Mouse (Mus musculus): ENCODE data around the gene Manbal. TPM values are rescaled to one million over a fixed set of nuclear protein-coding genes. Genes with fewer than 3 reads are reported as not detected.

Gene Manbal
- polyA plus RNA-seq, 1 experiment: 54.2 TPM

GRCm38 (mm10) chr2:157429735-157430134 is 62.3 kb downstream of the Manbal start:
- no peak overlapping the region for H3K27ac ChIP-seq (ENCODE audit: insufficient read depth, low read length)
- no peak overlapping the region for H3K4me3 ChIP-seq (ENCODE audit: insufficient read depth, low read length)
- TF ChIP-seq POLR2A (IDR thresholded peaks at IDR 0.05; ENCODE audit: low read depth, low read length) (no peak), CTCF (IDR thresholded peaks at IDR 0.05; ENCODE audit: borderline replicate concordance, insufficient read depth, low read length) (no peak)
- H3K4me1 ChIP-seq (ENCODE audit: control insufficient read depth, insufficient read depth, low read length): peaks cover 7% of the 10 kb centered on the region; the same call in 1 of the 2 replicates

- Histone ChIP-seq H3K27ac (ENCODE audit: insufficient read depth, low read length) (no peak overlapping the region), H3K4me1 (ENCODE audit: control insufficient read depth, insufficient read depth, low read length) (peaks cover 6% of the 10 kb centered on the region), H3K4me3 (ENCODE audit: insufficient read depth, low read length) (no peak overlapping the region)
- TF ChIP-seq CTCF (IDR thresholded peaks at IDR 0.05; ENCODE audit: borderline replicate concordance, insufficient read depth, low read length) (no peak), POLR2A (IDR thresholded peaks at IDR 0.05; ENCODE audit: low read depth, low read length) (no peak)
Measured at GRCm38 (mm10) chr2:157430667-157431429, 63.5 kb downstream of the Manbal start.

- Histone ChIP-seq H3K4me1 (ENCODE audit: control insufficient read depth, insufficient read depth, low read length) (peaks cover 6% of the 10 kb centered on the region), H3K4me3 (ENCODE audit: insufficient read depth, low read length) (no peak overlapping the region), H3K27ac (ENCODE audit: insufficient read depth, low read length) (no peak overlapping the region)
- TF ChIP-seq POLR2A (IDR thresholded peaks at IDR 0.05; ENCODE audit: low read depth, low read length): no peak
Measured at GRCm38 (mm10) chr2:157431912-157432311, 64.5 kb downstream of the Manbal start.

- Histone ChIP-seq H3K4me1 (ENCODE audit: control insufficient read depth, insufficient read depth, low read length) (peaks cover 4% of the 10 kb centered on the region; the same call in 1 of the 2 replicates), H3K4me3 (ENCODE audit: insufficient read depth, low read length) (no peak overlapping the region), H3K27ac (ENCODE audit: insufficient read depth, low read length) (no peak overlapping the region)
- no peak for TF ChIP-seq CTCF (IDR thresholded peaks at IDR 0.05; ENCODE audit: borderline replicate concordance, insufficient read depth, low read length)
Measured at GRCm38 (mm10) chr2:157432476-157432875, 65.1 kb downstream of the Manbal start.

- no peak overlapping the region for H3K4me3 ChIP-seq (ENCODE audit: insufficient read depth, low read length)
- peaks cover 4% of the 10 kb centered on the region; the same call in 1 of the 2 replicates for H3K4me1 ChIP-seq (ENCODE audit: control insufficient read depth, insufficient read depth, low read length)
- TF ChIP-seq POLR2A (IDR thresholded peaks at IDR 0.05; ENCODE audit: low read depth, low read length) (no peak), CTCF (IDR thresholded peaks at IDR 0.05; ENCODE audit: borderline replicate concordance, insufficient read depth, low read length) (no peak)
- no peak overlapping the region for H3K27ac ChIP-seq (ENCODE audit: insufficient read depth, low read length)
Measured at GRCm38 (mm10) chr2:157434041-157434440, 66.6 kb downstream of the Manbal start.

- Histone ChIP-seq H3K27ac (ENCODE audit: insufficient read depth, low read length) (no peak overlapping the region), H3K4me3 (ENCODE audit: insufficient read depth, low read length) (no peak overlapping the region), H3K4me1 (ENCODE audit: control insufficient read depth, insufficient read depth, low read length) (peaks cover 4% of the 10 kb centered on the region; the same call in 1 of the 2 replicates)
- no peak for TF ChIP-seq POLR2A (IDR thresholded peaks at IDR 0.05; ENCODE audit: low read depth, low read length)
- TF ChIP-seq CTCF (IDR thresholded peaks at IDR 0.05; ENCODE audit: borderline replicate concordance, insufficient read depth, low read length): no peak
Measured at GRCm38 (mm10) chr2:157434497-157434896, 67.1 kb downstream of the Manbal start.

GRCm38 (mm10) chr2:157436496-157436895 is 69.1 kb downstream of the Manbal start:
- H3K4me1 ChIP-seq (ENCODE audit: control insufficient read depth, insufficient read depth, low read length): peaks cover 4% of the 10 kb centered on the region; the same call in 1 of the 2 replicates
- TF ChIP-seq POLR2A (IDR thresholded peaks at IDR 0.05; ENCODE audit: low read depth, low read length) (no peak), CTCF (IDR thresholded peaks at IDR 0.05; ENCODE audit: borderline replicate concordance, insufficient read depth, low read length) (no peak)
- no peak overlapping the region for H3K4me3 ChIP-seq (ENCODE audit: insufficient read depth, low read length)
- no peak overlapping the region for H3K27ac ChIP-seq (ENCODE audit: insufficient read depth, low read length)

- Histone ChIP-seq H3K4me1 (ENCODE audit: control insufficient read depth, insufficient read depth, low read length) (peaks cover 3% of the 10 kb centered on the region; the same call in 1 of the 2 replicates), H3K27ac (ENCODE audit: insufficient read depth, low read length) (no peak overlapping the region), H3K4me3 (ENCODE audit: insufficient read depth, low read length) (no peak overlapping the region)
- TF ChIP-seq CTCF (IDR thresholded peaks at IDR 0.05; ENCODE audit: borderline replicate concordance, insufficient read depth, low read length) (no peak), POLR2A (IDR thresholded peaks at IDR 0.05; ENCODE audit: low read depth, low read length) (no peak)
Measured at GRCm38 (mm10) chr2:157437123-157437522, 69.7 kb downstream of the Manbal start.

- H3K27ac ChIP-seq (ENCODE audit: insufficient read depth, low read length): no peak overlapping the region
- H3K4me3 ChIP-seq (ENCODE audit: insufficient read depth, low read length): no peak overlapping the region
- peaks cover 6% of the 10 kb centered on the region for H3K4me1 ChIP-seq (ENCODE audit: control insufficient read depth, insufficient read depth, low read length)
- TF ChIP-seq CTCF (IDR thresholded peaks at IDR 0.05; ENCODE audit: borderline replicate concordance, insufficient read depth, low read length) (no peak), POLR2A (IDR thresholded peaks at IDR 0.05; ENCODE audit: low read depth, low read length) (no peak)
Measured at GRCm38 (mm10) chr2:157441363-157441762, 74.0 kb downstream of the Manbal start.

Other genes starting within 250 kb of the Manbal start
- gene Samhd1, start 232.3 kb upstream of the Manbal start, polyA plus RNA-seq (2011; ENCODE audit: insufficient read length, low read depth, missing spikeins): 79.5 and 83.7 TPM in 2 replicates
- 19.9 and 24.0 TPM in 2 replicates for gene Rbl1, start 163.1 kb upstream of the Manbal start, polyA plus RNA-seq (2011; ENCODE audit: insufficient read length, low read depth, missing spikeins)
- gene Rpn2, start 88.6 kb upstream of the Manbal start, polyA plus RNA-seq (2011; ENCODE audit: insufficient read length, low read depth, missing spikeins): 358 and 394 TPM in 2 replicates
- not detected in 2 replicates for gene Mroh8, start 88.0 kb upstream of the Manbal start, polyA plus RNA-seq (2011; ENCODE audit: insufficient read length, low read depth, missing spikeins)
- gene Ghrh, start 20.1 kb upstream of the Manbal start, polyA plus RNA-seq (2011; ENCODE audit: insufficient read length, low read depth, missing spikeins): not detected in 2 replicates
- 38.1 and 48.9 TPM in 2 replicates for gene Src, start 50.9 kb downstream of the Manbal start, polyA plus RNA-seq (2011; ENCODE audit: insufficient read length, low read depth, missing spikeins)
- gene Nnat, start 192.5 kb downstream of the Manbal start, polyA plus RNA-seq (2011; ENCODE audit: insufficient read length, low read depth, missing spikeins): 12.6 and 15.1 TPM in 2 replicates
- gene Blcap, start 203.7 kb downstream of the Manbal start, polyA plus RNA-seq (2011; ENCODE audit: insufficient read length, low read depth, missing spikeins): 63.9 and 72.3 TPM in 2 replicates